Mouse (Mus musculus) inflammation-experienced regulatory T-cells, adult 16 weeks (primary cell): Measurements from ENCODE around the gene Gm3629. TPM values are rescaled to one million over a fixed set of nuclear protein-coding genes. Genes with fewer than 3 reads are reported as not detected.

ENCODE experiments used
- polyA plus RNA-seq: library from polyadenylated mRNA; unstranded; fragments of 100-300 nt; shearing (Covaris generic); gene quantifications from one replicate; pipeline ENCODE4 v1.2.1, GENCODE M21; 2017

Gm3629 gene
- not detected for polyA plus RNA-seq

DNA sequence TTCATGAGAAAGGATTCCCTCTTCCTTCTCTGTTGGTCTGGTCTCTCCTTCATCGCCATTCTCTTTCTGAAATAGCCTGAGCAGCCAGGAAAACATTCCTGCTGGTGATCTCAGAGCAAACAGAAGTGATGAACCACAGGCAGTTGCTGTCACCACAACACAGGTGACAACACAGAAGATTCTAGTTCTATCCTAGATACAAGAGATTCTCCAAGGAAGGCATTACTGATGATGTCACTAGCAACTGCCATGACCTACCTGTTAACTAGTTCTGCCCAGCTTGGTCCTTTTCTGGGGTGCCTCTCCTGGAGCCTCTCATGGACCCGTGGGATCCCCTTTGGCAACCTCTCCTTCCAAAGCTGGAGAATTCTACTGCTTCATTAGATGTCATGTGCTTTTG is at the start of gene Gm3629:
Gene Gm3629 (minus strand): TSS at position 101 of the 400 bp plus-strand sequence.

DNA sequence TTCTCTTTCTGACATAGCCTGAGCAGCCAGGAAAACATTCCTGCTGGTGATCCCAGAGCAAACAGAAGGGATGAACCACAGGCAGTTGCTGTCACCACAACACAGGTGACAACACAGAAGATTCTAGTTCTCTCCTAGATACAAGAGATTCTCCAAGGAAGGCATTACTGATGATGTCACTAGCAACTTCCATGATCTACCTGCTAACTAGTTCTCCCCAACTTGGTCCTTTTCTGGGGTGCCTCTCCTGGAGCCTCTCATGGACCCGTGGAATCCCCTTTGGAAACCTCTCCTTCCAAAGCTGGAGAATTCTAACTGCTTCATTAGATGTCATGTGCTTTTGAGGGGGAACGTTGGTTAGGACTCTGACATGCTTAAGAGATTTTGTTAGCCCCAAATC is 31.9 kb upstream of the Gm3629 start, which contains the start of gene Gm3460:
Gene Gm3460 (minus strand): TSS at position 101 of the 400 bp plus-strand sequence.

DNA sequence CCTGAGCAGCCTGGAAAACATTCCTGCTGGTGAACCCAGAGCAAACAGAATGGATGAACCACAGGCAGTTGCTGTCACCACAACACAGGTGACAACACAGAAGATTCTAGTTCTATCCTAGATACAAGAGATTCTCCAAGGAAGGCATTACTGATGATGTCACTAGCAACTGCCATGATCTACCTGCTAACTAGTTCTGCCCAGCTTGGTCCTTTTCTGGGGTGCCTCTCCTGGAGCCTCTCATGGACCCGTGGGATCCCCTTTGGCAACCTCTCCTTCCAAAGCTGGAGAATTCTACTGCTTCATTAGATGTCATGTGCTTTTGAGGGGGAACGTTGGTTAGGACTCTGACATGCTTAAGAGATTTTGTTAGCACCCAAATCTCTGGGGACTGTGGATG is 53.2 kb downstream of the Gm3629 start, which contains the start of gene Gm8356:
Gene Gm8356 (minus strand): TSS at position 101 of the 400 bp plus-strand sequence.

Other genes with a start within 250 kb of the Gm3629 start
- gene Gm3618, start 246.9 kb downstream of the Gm3629 start, polyA plus RNA-seq, result not detected
- not detected for gene Gm16440, start 200.3 kb downstream of the Gm3629 start, polyA plus RNA-seq
- 3.2 TPM for gene Gm3591, start 178.1 kb downstream of the Gm3629 start, polyA plus RNA-seq
- not detected for gene Gm3594, start 146.0 kb downstream of the Gm3629 start, polyA plus RNA-seq
- gene Gm8356, start 53.3 kb downstream of the Gm3629 start, polyA plus RNA-seq, result 0.35 TPM
- gene Gm3460, start 31.8 kb upstream of the Gm3629 start, polyA plus RNA-seq, result not detected
- not detected for gene Gm10251, start 93.6 kb upstream of the Gm3629 start, polyA plus RNA-seq
- gene Gm8050, start 129.6 kb upstream of the Gm3629 start, polyA plus RNA-seq, result not detected
- gene Gm3636, start 151.7 kb upstream of the Gm3629 start, polyA plus RNA-seq, result 18.8 TPM
- gene Gm8362, start 183.8 kb upstream of the Gm3629 start, polyA plus RNA-seq, result not detected
- gene Gm3642, start 249.7 kb upstream of the Gm3629 start, polyA plus RNA-seq, result not detected